Mouse (Mus musculus): ENCODE data around the gene Stac3.

GRCm38 (mm10) chr10:127475175-127475574 lies 26.3 kb upstream of the Stac3 start:
- TF ChIP-seq CTCF (IDR thresholded peaks at IDR 0.05; ENCODE audit: low read depth, low read length) (no peak), POLR2A (IDR thresholded peaks at IDR 0.05; ENCODE audit: extremely low read depth, insufficient read depth, low read length) (no peak)

Measured in liver, adult 2 months (tissue).